Mouse (Mus musculus) common myeloid progenitor, adult 5-6 weeks (primary cell): Measurements from ENCODE around the gene Tango6. TPM values are rescaled to one million over a fixed set of nuclear protein-coding genes. Genes with fewer than 3 reads are reported as not detected.

Experiments used
- ATAC-seq: replicated peaks from 2 replicates; pipeline ENCODE4 v1.8.0; 2016; ENCODE audit warnings: low read depth, mild to moderate bottlenecking, moderate TSS enrichment, inconsistent platforms; ENCODE audit not compliant: poor library complexity, severe bottlenecking
- total RNA-seq: library from RNA; stranded (forward); fragments of 200-1000, 187-1606 nt; gene quantifications from 2 replicates; pipeline ENCODE4 v1.2.3, GENCODE M21; 2017

Gene Tango6
- total RNA-seq, 1 experiment from 2014 or later = 7.9 TPM

DNA sequence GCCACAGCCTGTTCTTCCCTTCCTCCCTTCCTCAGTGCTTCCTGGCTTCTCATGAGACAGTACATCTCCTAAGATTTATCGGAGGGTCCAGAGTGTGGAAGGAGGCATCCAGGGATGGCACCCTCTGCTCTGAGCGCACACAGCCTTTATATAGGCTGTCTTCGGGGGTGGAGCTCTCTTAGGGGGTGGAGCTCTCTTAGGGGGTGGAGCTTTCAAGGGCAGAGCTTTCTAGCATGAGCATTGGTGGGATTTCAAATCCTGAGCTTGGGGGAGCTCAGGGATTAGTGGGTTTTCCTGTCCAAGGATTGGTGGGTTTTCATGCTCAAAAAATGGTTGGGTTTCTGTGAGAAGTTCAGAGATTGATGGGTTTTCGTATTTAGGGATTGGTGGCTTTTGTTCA lies 124.6 kb downstream of the Tango6 start:
- ATAC-seq = no peak

GRCm38 (mm10) chr8:106809726-106810125 lies 126.9 kb downstream of the Tango6 start:
- no peak for ATAC-seq

- no peak for ATAC-seq
These were observed 127.5 kb downstream of the Tango6 start for GRCm38 (mm10) chr8:106810406-106810805.

- ATAC-seq = no peak
These were observed 129.7 kb downstream of the Tango6 start for GRCm38 (mm10) chr8:106812560-106812959.

DNA sequence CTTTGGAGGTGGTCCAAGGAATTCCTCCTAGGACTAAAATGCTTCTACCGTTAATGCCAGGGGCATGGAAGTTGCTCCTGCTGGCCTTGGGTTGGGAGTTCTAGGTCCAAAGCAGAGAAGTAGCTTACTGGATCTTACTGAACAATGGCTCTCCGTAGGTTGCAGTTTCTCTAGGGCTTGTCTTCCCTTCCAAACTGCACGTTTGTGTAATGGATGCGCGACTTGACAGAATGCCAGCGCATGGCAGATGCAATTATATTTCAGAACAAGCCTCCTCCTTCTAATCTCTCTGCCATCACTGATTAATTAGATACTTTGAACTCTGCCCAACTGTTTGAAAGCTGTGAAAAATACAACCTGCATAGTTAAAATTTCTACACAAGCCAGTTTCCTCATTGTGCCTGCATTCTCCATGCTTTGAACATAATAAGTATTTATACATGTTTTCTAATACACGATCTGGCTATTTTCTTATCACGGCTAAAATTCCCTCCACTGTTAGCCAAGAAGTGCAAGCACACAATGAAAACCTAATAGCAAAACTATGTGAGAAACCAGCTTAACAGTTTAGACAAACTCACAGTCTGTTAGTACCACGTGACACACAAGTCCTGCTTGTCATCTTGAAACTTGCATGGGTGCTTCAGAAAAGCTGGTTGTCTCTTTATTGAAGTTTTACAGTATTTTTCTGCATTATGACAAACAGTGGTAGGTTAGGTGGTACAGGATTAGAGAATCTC lies 133.7 kb downstream of the Tango6 start:
- ATAC-seq = no peak

DNA sequence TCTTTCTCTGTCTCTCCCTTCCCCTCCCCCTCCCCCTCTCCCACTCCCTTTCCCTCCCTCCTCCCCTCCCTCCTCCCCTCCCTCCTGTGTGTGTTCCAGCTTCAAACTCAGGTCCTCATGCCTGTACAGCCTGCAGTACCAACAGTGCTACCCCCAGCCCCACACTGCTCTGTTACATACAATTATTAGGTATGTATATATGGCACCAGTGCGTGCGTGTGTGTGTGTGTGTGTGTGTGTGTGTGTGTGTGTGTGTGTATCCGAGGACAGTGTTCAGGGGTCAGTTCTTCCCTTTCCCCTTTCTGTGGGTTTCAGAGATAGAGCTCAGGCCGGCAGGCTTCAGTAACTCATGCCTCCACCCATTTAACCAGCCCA lies 134.3 kb downstream of the Tango6 start:
- ATAC-seq = no peak

GRCm38 (mm10) chr8:106818626-106819515 lies 136.0 kb downstream of the Tango6 start:
- ATAC-seq = no peak

DNA sequence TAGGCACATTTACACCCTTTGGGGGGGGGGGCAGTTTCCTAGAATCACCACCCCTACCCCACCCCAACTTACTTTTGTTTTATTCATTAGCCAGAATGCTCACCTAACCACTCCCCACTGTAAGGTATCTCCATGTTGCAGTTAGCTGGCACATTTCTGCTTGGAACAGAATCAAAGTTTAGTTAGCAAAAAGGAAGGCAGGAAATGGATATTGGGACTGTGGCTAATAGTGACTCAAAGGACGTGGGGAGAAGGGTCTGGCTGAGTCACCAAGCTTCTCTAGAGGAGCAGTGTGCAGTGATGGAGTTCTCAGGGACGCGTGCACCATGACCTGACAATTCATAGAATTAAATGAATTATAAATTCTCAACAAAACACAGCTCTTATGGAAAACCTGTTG lies 136.7 kb downstream of the Tango6 start:
- ATAC-seq = no peak

GRCm38 (mm10) chr8:106820553-106821515 lies 138.0 kb downstream of the Tango6 start:
- ATAC-seq = peak; percentile 47; the same call in 1 of the 2 replicates

DNA sequence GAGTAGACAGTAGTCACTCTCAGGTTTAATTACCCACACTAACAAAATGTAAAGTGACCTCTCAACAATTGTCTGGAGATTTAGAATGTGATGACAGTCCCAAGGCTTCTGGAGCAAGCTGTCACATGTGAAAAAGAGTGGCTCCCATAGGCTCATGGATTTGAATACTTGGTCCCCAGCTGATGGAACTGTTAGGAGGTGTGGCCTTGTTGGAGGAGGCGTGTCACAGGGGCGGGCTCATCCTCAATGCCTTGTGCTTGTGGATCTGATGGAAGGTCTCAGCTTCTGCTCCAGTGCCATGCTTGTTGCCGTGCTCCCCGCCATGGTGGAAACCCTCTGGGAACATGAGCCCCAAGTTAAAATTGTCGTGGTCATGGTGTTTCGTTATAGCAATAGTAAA lies 146.1 kb downstream of the Tango6 start:
- no peak for ATAC-seq

DNA sequence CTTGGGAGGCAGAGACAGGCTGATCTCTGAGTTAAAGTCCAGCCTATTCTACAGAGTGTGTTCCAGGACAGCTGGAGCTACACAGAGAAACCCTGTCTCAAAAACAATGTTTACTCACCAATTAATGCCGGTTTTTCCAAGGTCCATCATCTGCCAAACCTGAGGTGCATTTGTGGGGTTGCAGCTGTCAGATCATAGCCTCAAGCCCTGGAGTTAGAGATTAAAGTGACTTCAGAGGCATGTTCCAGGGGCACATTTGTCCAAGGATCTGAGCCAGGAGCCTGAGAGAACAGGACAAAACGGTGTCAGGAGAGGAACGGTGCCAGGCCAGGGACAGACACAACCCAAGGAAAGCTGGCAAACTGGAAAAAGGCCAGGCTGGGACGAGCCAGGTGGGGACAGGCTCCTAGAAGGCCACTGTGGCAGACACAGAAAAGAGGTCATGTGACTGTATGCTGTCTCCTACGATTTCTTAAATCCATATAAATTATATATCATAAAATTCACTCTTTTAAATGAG lies 146.7 kb downstream of the Tango6 start:
- ATAC-seq = no peak

DNA sequence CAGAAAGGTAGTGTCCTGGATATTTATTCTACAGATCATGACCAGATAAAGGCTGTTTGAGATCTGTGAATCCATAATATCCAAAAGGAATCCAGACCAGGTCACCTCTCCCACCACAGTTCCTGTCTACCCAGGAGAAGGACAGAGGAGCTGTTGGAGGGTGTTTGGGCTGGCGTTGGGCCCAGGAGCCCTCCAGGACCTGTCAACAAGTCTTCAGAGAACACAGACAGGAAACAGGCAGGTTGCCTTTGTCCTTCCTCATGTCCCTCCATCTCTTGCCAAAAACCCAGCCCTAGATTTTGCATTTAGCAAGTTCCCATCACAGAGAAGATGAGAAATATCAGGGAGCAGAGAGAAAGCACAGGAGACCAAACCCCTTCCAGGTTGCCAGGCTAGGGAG lies 152.0 kb downstream of the Tango6 start:
- no peak for ATAC-seq

DNA sequence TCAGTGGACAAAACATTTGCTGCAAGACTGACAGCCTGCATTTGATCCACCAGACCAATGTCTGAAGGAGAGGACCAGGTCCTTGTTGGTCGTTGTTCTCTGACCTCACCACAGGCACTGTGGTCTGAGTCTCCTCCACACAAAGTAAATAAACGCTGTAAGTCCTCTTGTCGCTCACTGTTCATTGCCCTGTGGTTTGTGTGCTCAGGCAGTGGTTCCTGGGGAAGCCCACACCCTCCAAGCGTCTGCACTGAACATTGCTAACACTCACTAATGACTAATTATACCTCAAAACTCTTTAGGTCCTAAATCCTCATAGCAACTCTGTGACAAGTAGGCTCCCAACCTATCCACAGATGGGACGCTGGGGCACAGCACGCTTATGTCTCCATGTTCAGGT lies 153.7 kb downstream of the Tango6 start:
- ATAC-seq = peak; percentile 45

DNA sequence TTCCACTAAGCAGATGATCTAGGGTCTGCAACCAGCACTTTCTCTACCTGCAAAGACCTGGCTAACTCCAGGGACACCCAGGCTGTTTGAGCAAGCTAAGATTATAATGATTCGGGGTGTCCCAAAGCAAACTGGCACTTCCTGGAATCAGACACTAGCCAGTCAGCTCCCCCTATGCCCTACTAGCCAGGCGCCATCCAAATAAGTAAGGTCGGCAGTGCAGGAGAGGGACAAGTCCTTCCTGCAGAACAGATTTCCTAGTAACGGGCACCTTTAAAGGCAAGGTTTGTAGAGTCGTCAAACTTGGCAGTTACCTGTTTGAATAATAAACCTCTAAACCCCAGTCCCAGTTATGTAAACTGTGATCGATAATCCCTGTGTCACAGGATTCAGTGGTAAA lies 155.9 kb downstream of the Tango6 start:
- ATAC-seq = no peak

DNA sequence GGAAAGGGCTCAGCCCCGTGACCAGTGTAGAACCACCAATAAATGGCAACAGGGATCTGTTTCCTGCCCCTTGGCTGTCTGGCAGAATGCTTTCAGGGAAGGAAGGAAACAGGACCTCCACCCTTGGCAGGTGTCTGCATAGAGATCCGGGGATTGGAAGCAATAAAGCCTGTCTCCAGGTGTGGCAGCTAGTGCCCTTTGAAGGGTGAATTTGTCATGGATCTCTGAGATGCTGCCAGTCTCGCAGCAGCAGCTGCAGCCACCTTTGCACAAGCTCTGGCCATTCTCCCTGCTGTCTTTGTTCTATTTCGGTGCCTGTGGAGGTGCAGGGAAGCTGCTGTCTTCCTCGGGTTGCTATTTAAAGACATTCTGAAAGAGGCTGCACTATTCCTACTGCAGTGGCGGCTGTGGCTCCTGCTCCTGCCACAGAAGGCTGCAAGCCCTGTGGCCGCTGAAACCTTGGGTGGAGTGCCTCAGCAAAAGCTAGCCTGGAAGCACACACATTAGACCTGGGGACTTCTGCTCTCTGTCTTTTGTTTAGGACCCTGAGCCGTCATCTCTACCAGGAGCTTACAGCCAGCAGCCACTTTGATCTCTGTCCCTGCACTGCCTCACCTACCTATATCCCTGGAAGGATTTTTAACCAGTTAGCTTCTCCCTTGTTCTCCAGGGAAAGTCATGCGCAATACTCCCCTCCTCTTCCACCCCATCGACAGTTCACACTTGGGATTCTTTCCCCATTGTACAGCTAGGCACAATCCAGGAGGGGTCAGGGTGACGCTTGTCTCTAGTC lies 156.5 kb downstream of the Tango6 start:
- ATAC-seq = no peak

- no peak for ATAC-seq
These were observed 167.2 kb downstream of the Tango6 start for GRCm38 (mm10) chr8:106850034-106850433.

DNA sequence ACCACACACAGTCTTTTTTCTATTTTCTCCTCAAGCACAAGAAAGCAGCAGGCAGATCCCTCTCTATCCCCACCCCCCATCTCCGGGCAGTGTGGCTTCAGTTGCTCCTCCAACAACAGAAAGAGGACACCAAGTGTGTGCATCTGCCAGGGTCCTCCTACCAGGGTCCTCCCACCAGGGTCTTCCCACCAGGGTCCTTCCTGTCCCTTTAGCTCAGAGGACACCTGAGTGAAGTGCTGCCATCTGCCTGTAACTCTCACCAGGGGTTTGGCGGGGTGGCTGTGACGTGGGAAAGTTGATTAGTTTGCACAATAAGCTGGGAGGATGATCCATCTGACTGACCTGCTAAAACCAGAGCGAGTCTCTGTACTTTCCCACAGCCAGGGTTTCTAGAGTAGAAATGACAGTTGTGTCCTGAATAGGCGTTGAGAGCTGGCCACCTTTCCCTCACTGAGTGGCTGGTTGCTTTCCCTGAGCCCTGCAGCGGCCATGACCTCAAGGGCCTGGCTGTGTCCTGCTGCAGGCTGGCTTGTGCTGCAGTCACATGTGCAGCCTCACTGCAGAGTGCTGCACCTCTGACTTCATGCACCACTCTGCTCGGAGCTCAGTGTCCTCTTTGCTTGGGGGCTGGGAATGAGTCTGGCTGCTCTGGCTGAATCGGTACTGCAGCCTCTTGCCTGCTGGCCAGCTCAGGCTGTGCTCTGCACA lies 171.8 kb downstream of the Tango6 start:
- no peak for ATAC-seq

DNA sequence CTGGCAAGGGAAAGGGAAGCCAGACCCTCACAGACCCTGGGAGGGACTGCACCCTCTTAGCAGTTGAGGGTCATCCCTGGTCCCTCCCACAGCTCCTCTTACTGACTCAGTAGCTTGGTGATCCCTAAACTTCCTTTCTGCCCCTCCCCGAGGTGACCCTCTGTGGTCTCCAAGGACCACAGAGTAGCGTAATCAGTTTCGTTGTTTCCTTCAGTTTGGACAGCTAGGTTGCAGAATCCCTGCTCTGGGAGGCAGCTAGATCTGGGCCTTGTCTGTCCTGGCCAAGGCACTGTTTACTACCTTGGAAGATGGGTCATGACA lies 172.3 kb downstream of the Tango6 start:
- ATAC-seq = 0 out of 2 replicates have a peak, but pooled peaks have one; percentile 29

DNA sequence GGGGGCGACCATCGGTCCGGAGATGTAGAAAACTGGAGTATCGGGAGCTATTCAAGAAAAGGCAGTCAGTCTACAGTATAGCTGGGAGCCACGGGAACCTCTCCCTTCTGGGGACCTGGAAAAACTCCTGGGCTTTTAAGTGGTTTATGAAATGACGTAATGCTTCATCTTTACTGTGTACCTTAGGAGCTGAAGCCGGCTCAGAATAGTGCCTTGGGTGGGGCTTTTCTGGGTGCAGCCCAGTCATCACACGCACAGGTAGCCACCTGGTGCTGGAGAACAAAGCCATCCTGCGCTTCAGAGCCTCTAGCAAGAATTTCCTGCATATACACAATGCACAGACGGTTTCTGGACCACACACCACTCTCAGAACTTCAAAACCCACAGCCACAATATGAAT lies 180.0 kb downstream of the Tango6 start:
- ATAC-seq = no peak
